Mouse (Mus musculus): Measurements from ENCODE around the gene Ebi3.

Gene Ebi3

DNA sequence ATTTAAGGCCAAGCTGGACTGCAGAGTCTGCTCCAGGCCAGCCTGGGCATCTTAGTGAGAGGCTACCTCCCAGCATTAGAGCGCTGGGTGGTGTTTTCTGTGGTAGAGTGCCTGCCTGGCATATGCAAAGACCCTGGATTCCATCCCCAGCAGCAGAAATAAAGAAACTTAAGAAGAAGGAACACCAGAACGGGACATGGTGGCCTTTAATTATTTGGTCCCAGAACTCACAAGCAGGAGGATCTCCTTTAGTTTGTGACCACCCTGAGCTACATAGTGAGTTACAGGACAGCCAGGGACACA is 6.1 kb downstream of the Ebi3 start:
- DNase-seq (ENCODE audit: low spot score in 2 of 2): no peak

DNA sequence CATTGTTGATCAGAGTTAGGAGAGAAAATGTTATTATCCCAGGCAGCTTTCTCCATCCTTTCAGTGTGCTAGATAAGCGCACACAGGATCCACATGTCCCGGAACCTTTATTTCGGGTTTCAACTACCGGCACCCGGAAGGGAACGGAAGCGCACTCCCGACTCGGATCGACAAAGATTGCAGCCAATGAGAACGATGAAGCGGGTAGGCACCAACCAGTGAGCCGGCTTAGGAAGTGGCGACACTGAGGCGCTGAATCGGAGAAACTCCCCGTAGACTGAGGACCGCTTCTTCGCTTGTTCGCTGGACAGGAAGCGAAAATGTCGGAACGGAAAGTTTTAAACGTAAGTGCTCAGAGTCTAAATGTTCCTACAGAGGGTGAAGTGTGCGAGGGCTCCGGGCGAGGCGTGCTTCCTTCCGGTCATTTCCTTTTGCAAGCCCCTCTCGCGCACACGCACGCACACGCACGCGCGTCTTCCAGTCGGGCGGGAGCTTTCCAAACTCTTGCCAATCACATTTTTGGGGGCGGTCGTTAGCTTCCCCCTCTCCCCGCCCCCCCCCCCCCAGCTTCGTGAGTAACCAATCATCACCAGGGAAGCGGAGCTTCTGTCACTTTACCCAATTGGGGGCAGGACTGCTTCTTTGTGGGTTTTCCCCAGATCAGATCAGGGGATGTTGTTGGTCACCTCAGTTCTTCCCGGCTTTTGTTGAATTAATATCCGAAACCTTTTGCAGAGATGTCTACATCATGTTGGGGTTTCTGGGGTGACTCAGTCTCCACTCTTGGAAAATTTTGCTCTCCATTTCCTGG is 6.7 kb downstream of the Ebi3 start, which contains the start of gene Yju2:
TSS of gene Yju2 (plus strand) at position 182 of the 811 bp plus-strand sequence.
- DNase-seq (ENCODE audit: low spot score in 2 of 2): peak; percentile 89 to 92

DNA sequence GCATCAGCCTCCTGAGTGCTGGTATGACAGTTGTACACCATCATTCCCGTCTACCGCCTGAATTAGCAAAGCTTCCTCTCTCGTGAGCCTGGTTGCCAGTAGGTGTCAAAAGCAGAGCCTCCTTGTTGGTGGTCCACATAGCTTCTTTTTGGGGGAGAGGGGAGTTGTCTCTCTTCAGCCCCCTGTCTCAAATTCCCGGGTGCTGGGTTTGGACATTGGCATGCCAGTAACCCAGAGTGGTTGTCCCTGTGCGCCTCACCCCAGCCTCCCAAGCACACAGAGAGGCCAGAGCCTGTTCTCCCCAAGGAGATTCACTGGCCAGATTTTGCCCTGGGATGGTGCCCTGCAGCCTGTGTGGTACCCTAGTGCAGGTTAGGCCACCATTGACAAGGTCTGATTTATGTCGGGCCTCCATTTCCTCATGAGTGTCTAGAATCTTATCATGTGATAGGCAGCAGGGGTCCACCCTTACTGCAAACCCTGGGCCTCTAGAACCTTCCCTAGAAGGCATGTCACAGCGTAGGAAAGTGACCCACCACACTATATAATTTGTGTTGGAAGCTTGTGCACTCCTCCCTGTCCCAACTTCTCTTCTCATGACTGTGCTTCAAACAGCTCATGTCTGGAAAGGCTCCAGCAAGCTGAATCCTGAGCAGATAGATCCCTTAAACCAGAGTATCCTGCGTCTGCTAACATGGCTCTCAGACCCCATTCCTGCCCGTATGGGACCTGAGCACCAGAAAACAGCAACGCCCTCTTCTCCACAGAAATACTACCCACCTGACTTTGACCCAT is 7.7 kb downstream of the Ebi3 start:
- DNase-seq (ENCODE audit: low spot score in 2 of 2): no peak

DNA sequence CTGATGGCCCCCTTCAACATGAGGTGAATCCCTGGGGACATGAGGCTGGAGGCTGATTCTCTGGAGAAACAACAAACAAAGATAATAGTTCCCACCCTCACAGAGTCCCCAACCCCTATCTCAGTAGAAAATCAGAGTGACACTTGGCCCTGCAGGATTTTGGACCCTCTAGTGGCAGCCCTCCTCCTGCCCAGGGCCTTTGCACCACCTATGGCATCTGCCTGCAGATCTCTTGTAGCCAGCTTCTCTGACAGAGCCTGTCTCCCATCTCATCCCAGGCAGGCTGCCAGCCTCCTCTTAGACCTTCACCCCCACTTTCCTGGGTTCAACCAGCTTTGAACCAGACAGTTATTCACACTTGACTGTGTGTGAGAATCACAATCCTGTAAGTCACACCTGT is 8.4 kb downstream of the Ebi3 start:
- no peak for DNase-seq (ENCODE audit: low spot score in 2 of 2)

DNA sequence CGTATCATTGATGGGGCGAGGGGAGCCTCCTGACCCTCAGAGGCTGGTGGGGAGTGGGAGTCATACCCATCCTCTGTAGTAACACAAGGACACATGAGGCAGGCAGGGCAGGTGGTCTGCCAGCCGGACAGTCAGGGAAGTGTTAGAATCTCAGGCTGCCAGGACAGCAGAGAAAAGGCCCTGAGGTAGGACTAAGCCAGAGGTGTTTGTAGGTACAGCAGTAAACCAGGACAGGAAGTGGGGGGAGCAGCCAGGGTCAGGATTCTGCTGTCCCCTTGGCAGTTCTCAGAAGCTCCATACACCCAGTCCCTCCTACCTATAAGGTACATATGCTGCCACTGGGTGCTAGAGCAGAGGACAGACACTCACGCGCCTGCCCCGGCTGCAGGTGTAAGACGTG is 9.2 kb downstream of the Ebi3 start:
- DNase-seq (ENCODE audit: low spot score in 2 of 2): no peak

DNA sequence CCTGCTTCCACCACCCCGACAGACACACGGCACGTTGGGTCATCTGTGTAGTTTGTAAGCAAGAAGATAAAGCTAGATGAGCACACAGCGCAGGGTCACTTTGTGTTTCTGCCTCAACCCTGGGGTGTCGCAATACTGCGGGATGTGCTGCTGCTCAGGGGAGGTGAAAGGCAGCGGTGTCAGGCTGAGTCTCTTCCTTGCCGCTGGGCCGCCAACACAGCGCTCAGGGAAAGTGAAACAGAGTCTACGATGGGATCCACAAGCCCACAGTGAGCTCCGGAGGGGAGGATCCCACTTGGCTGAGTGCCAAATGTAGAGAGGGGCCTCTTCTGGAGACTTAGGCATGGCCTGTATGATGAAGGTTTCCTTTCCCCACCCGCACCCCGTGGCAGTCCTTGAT is 10.7 kb downstream of the Ebi3 start:
- DNase-seq (ENCODE audit: low spot score in 2 of 2): no peak

DNA sequence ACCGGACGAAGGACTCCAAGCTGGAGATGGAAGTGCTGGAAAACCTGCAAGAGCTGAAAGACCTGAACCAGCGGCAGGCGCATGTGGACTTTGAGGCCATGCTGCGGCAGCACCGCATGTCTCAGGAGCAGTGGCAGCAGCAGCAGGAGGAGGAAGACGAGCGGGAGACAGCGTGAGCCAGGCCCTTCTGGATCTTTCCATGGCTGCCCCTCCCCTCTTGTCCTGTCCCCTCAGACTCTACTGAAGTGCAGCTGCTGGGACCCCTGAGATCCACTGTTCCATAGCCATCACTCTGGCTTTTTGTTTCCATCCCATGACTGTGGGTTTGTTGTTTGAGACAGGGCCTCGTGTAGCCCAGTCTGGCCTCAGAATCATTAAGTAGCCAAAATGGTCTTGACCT is 12.1 kb downstream of the Ebi3 start:
- DNase-seq (ENCODE audit: low spot score in 2 of 2): no peak

DNA sequence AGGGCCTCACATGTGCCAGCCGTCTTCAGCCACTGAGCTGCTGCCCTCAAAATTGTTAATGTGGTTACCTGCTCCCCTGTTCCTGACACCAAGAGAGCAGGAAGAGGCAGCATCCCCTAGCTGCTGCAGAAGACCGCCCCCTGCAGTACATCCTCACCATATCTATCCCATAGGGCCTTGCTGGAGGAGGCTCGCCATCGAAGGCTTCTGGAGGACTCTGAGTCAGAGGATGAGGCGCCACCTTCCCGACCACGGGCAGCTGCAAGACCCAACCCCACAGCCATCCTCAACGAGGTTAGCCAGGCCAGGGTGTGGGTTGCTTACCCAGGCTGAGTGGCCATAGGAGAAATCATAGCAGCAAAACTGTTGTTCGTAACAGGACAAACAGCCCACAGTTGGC is 12.6 kb downstream of the Ebi3 start:
- no peak for DNase-seq (ENCODE audit: low spot score in 2 of 2)

DNA sequence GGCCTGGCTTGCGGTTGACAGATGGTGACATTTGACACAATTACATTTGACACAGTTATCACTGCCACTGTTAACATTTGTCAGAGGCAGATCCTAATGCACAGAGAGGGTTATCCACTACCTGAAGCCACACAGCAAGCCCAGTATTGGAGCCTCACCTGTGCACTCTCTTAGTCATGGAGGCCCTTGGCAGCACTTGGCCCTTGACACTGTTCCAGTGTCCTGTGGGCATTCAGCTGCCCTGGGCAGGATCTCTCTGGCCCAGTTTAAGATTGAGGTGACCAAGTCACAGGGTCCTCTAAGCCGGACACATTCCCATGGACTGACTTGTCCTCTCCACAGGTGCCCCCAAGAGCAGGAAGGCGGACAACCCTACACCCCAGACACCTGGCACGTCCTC is 14.7 kb downstream of the Ebi3 start:
- DNase-seq (ENCODE audit: low spot score in 2 of 2): no peak

DNA sequence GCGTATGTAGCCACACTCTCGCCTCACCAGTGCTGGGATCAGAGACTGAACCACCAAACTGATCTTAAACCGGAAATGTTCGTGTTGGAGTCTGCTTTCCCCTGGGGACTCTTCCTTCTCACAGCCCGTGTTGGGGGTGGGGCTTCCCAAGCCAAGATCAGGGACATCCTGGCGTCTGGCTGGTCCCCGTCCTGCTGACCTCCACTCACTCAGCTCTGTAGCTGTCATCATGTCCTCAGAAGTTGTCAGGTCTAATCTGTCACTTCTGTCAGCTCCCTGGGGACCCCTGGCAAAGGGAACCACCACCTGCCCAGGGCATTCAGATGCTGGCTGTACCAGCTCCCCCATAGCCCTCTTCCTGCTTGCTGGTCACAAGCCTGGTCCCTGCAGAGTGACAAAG is 15.8 kb downstream of the Ebi3 start:
- no peak for DNase-seq (ENCODE audit: low spot score in 2 of 2)

DNA sequence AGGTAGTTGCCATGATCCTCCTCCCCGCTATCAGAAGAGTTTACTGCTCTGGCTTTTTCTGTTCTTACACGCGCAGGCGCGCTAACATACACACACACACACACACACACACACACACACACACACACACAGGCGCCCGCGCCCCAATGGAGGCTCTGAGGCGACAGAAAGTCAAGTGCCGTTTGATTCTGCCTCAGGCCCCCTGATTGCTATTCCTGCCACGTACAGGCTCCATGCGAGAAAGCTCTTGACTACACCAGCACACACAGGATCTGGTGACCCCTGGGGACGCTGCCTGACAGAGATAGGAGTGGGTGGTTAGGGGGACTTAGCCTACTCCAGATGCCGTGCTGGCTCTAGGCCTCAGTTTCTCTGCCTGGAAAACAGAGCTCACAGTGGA is 17.1 kb downstream of the Ebi3 start:
- DNase-seq (ENCODE audit: low spot score in 2 of 2): no peak

DNA sequence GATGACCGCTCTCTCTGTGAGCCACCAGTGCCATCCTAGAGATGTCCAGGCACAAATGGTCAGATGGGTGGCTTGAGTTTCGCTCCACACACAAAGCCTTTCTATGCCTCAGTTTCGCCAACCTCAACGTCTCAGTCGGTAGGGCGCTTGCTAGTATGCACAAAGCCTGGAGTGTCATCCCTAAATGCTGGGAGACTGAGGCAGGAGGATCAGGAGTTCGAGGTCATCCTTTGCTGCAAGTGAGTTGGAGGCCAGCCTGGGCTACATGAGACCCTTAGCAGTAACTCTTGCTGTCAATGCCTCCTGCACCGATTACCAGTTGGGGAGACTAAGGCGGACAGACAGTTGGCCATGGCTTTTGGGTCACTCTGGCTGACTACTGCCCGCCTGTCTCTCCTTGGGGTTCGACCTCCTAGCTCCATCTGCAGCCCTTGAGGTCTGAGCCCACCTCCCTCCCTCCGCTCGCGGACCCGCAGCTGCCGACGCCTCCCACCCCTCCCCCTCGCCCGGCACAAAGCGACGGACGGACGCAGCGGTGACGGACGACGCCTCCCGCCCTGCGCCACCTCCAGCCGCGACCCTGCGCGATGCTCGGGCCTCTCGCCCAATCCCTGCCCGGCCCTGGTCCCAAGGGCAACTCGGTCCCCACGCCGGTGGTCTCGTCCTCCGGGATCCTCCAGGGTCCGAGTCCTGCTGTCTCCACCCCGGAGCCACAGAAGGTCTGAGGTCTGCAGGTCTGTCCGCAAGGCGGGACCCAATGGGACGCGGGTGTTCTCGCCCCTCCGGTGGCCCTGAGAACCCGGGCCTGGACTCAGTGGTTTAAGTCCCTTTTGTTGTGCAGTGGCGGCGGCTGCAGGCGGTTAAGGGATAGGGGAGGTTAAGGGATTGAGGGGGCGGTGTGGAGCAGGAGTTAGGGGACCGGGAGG is 17.8 kb downstream of the Ebi3 start, which contains the start of gene Shd:
TSS of gene Shd (plus strand) at position 502 of the 926 bp plus-strand sequence.
- DNase-seq (ENCODE audit: low spot score in 2 of 2): no peak

DNA sequence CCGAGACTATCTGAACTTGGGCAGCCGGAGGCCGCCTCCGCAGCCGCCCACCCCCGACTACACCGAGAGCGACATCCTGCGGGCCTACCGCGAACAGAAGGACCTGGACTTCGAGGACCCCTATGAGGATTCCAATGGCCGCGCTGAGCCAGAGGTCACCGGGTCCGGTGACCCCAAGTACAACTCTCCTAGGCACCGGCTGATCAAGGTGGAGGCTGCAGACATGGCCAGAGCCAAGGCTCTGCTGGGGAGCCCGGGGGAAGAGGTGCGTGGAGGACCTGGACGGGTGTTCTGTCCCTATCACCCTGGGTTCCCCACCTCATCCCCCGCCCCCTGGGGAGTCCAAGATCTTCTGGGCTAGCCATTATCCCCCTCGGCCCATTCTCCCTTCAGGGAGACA is 19.0 kb downstream of the Ebi3 start:
- DNase-seq (ENCODE audit: low spot score in 2 of 2): no peak

DNA sequence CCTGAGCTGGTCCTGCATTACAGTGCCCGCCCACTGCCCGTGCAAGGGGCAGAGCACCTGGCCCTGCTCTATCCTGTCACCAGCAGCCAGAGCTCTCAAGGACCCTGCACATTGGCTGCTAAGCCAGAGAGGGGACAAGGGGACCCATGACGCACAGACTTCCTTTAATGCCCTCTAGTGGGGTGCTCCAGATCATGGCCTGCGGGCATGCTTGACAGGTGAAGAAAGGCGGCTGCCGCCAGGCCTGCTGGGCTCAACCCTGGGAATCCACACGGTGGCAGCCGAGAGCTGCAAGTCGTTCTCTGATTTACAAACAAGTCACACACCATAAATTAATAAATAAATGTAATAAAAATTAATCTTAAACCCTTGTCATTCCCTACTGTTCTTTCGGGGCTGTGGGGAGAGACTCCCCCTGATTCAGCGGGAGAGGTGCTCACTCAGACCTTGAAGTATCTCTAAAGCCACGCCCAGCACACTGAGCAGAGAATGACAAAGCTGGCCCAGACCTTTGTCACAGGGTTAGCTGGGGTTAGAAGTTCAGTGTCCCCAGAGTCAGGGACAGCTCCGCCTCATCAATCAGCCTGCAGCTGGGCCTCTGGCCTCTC is 23.9 kb downstream of the Ebi3 start:
- peak; percentile 51 to 56 for DNase-seq (ENCODE audit: low spot score in 2 of 2)

DNA sequence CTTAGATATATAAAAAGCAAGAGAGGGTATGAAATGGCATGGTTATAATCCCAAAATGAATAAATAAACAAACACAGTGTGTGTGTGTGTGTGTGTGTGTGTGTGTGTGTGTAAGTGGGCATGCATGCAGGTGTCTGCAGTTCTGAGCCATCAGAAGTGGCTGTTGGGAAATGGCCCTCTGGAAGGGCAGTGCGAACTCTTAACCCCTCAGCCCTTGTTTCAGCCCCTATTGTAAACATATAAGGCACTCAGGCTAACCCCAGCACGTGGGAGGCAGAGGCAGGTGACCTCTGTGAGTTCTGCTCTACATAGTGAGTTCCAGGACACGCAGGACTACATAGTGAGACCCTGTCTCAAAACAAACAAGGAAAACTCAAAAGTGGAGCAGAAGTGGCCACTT is 24.9 kb downstream of the Ebi3 start:
- no peak for DNase-seq (ENCODE audit: low spot score in 2 of 2)

DNA sequence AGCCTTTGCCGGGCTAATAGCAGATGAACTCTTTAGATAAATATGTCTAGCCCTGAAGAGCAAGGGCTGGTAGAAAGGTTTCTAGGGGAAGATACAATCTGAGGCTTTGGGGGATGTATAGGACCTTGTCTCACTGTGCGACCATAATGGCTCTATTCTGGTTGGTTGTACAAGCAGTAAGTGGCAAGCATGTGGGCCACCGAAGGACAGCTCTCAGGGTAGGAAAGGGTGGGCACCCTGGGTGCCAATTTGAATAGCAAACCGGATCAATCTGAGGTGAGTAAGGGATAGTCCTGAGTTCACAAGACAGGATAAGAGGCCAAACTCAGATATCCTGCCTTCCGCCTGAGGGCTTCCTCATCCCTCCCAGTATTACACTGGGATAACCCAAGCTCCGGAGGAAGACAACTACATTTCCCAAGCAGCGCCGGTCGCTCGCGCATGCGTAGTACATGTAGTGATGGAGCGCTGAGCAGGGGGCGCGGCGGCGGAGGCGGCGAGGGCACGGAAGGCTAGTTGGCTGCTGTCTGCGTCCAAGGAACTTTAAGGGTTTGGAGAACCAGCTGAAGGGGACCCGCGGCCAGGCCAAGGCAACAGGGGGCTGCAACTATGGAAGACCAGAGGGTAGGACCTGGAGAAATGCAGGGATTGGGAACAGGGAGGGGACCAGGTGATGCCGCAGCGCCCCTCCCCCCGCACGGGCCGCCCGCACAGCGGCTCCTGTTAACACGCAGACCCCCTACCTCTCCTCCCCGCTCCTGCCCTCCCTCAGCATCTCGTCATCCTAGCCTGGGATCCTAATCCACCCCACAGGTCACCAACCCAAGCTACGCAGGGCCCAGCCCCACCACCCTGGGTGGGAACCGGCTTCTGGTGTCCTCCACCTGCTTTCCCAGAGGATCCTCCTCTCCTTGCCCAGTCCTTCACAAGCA is 33.9 kb downstream of the Ebi3 start, which contains the start of gene Fsd1:
TSS of gene Fsd1 (plus strand) at position 480 of the 932 bp plus-strand sequence.
- no peak for DNase-seq (ENCODE audit: low spot score in 2 of 2)

DNA sequence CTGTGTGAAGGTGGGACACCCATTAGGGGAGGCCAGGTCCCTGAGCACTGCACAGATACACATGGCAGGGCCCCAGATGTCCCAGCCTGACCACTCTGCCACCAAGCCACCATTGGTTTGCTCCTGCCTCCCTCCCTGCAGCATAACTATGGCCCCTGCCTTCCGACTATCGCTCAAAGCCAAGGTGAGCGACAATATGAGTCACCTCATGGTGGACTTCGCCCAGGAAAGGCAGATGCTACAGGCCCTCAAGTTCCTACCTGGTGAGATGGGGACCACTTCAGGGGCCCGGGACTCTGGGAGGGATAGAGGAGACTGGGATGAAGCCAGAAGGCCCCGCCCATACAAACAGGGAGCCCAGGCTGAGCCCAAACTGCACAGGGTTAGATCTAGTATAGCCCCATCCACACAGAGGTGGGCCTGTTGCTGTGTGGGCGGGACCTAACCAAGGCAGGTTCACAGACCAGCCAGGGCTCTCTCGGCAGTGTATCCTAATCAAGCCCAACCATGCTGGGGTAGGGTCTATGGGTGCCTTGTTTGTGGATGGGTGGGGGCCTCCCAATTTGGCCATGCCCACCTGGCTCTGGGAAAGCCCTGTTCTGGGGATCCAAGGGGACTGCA is 37.9 kb downstream of the Ebi3 start:
- no peak for DNase-seq (ENCODE audit: low spot score in 2 of 2)

DNA sequence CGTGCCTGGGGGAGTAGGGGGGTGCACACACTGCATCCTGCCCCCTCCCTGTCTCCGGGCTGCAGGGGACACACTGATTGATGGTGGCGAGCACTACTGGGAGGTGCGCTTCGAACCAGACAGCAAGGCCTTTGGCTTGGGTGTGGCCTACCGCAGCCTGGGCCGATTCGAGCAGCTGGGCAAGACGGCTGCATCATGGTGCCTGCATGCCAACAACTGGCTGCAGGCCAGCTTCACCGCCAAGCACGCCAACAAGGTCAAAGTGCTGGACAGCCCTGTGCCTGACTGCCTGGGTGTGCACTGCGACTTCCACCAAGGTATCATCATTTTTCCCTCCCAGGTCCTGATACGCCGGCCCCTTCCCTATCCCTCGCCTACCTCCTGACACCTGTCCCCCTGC is 43.6 kb downstream of the Ebi3 start:
- DNase-seq (ENCODE audit: low spot score in 2 of 2): no peak

DNA sequence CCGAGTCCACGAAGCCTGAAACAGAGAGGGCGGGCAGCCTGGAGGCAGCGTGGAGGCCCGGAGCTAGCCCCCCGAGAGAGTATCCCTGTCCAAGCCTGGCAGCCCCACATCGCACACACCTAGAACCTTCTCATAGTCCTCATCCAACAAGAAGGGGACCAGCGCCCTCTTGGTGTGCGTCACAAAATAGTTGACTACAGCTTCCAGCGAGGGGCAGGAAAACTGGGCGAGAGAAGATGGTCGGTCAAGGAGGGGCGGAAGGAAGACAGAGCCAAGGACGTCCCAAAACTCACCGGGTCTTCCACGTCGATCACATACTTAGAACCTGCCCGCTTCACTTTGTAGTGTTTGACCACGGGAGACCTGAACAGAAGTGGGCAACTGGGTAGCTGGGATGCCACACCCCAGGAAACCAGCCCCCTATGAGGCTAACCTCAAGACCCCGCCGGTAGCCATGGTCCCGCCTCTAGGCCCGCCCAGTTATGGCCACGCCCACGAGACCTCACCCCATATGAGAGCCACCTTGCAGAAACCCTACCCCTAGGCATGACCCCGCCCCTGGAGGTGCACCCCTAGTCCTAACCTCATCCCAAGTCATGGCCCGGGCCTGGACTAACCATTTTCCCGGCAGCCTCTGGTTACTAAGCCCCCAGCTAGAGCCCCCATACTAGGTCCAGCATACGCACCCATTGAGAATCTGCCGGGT is 47.5 kb downstream of the Ebi3 start:
- no peak for DNase-seq (ENCODE audit: low spot score in 2 of 2)

Measured in spleen, postnatal 36 days (tissue).